In the genomic region with DNA sequence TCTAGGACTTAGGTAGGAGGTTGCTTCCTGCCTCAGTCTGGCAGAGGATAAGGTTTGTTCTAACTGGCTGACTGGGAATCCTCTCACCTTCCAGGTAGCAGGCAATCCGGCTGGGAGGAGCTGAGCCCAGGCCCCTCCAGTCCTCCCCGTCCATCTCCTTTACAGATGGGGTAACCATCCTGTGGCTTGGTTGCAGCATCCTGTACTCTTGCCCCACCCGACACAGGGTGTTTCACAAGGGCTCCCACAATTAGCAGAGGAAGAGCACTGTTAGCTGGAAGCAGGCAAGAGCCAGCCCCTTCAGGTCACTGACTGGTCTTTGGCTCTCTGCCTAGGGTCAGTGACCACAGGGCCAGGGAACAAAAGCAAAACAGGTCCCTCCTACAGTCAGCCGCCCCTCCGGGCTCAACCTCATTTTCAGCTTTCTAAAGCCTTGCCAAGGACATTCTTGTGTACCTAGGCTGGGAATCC, we compare ENCODE assay signal across 8 mouse cellular contexts. TPM values are rescaled to one million over a fixed set of nuclear protein-coding genes. Genes with fewer than 3 reads are reported as not detected.
A peak's percentile ranks its signal among the peaks of the same experiment; 100 is the strongest.
DNase-seq lines count a peak whose midpoint lies in the region; ATAC-seq lines count a peak whose summit lies in the region.

No protein-coding gene starts in this region.

- no peaks in the 10 kb centered on the region for H3K9me3 ChIP-seq in midbrain, embryonic 10.5 days (replicated peaks)
- H3K9me3 ChIP-seq in midbrain, embryonic 16.5 days (replicated peaks; ENCODE audit: control insufficient read depth, low read length, poor library complexity, severe bottlenecking) = no peaks in the 10 kb centered on the region
- H3K9me3 ChIP-seq in embryonic facial prominence, embryonic 15.5 days (replicated peaks) = no peaks in the 10 kb centered on the region
- no peaks in the 10 kb centered on the region for H3K9me3 ChIP-seq in liver, embryonic 13.5 days (replicated peaks)
- no peaks in the 10 kb centered on the region for H3K9me3 ChIP-seq in neural tube, embryonic 12.5 days

- 29% methylated on average over 5 of the region's 5 CpGs for WGBS in midbrain, embryonic 10.5 days
- WGBS in midbrain, embryonic 16.5 days = 38% methylated on average over 5 of the region's 5 CpGs
- WGBS in embryonic facial prominence, embryonic 15.5 days = 48% methylated on average over 5 of the region's 5 CpGs
- 20% methylated on average over 5 of the region's 5 CpGs for WGBS in liver, embryonic 13.5 days (ENCODE audit: insufficient replicate concordance)
- WGBS in neural tube, embryonic 12.5 days = 48% methylated on average over 5 of the region's 5 CpGs

- H3K9ac ChIP-seq in midbrain, embryonic 16.5 days (ENCODE audit: low read depth, low read length) = no peak overlapping the region
- no peak overlapping the region; the same call in 1 of the 2 replicates for H3K9ac ChIP-seq in embryonic facial prominence, embryonic 15.5 days
- H3K9ac ChIP-seq in liver, embryonic 13.5 days = peak overlapping the region; percentile 99
- H3K9ac ChIP-seq in neural tube, embryonic 12.5 days = 0 out of 2 replicates have a peak overlapping the region, but pooled peaks have one; percentile 6

- H3K27me3 ChIP-seq in midbrain, embryonic 10.5 days (ENCODE audit: low read depth, poor library complexity, severe bottlenecking) = no peaks in the 10 kb centered on the region
- H3K27me3 ChIP-seq in midbrain, embryonic 16.5 days (ENCODE audit: control insufficient read depth, insufficient read depth, low read depth, low read length) = no peaks in the 10 kb centered on the region
- H3K27me3 ChIP-seq in embryonic facial prominence, embryonic 15.5 days = no peaks in the 10 kb centered on the region
- H3K27me3 ChIP-seq in liver, embryonic 13.5 days = no peaks in the 10 kb centered on the region
- no peaks in the 10 kb centered on the region for H3K27me3 ChIP-seq in neural tube, embryonic 12.5 days (replicated peaks)

- H3K4me3 ChIP-seq in midbrain, embryonic 10.5 days = peak overlapping the region; percentile 97
- H3K4me3 ChIP-seq in midbrain, embryonic 16.5 days (ENCODE audit: low read depth, low read length) = no peak overlapping the region
- H3K4me3 ChIP-seq in embryonic facial prominence, embryonic 15.5 days (replicated peaks) = no peak overlapping the region
- H3K4me3 ChIP-seq in liver, embryonic 13.5 days (replicated peaks) = peak overlapping the region; percentile 91
- H3K4me3 ChIP-seq in neural tube, embryonic 12.5 days = no peak overlapping the region

- no peak for DNase-seq in midbrain, embryonic 10.5 days (ENCODE audit: low spot score)
- peak; percentile 64 for DNase-seq in induced T-regulatory cell, adult 2 months (ENCODE audit: low read depth)
- DNase-seq in liver, embryonic 13.5 days = peak; percentile 49
- no peak for DNase-seq in gastrocnemius, adult 18-20 months (ENCODE audit: low spot score)
- no peak for DNase-seq in gastrocnemius, adult 8-10 months (ENCODE audit: low spot score in 2 of 2)

- no peak overlapping the region for H3K4me2 ChIP-seq in midbrain, embryonic 16.5 days (ENCODE audit: low read length)
- H3K4me2 ChIP-seq in embryonic facial prominence, embryonic 15.5 days (replicated peaks) = peak overlapping the region; percentile 6; the same call in 1 of the 2 replicates
- peak overlapping the region; percentile 85 for H3K4me2 ChIP-seq in liver, embryonic 13.5 days
- H3K4me2 ChIP-seq in neural tube, embryonic 12.5 days (replicated peaks) = peak overlapping the region; percentile 97

- H3K27ac ChIP-seq in midbrain, embryonic 10.5 days (replicated peaks) = peak overlapping the region; percentile 55
- no peak overlapping the region for H3K27ac ChIP-seq in midbrain, embryonic 16.5 days (ENCODE audit: low read length)
- peak overlapping the region; percentile 65 for H3K27ac ChIP-seq in embryonic facial prominence, embryonic 15.5 days (replicated peaks)
- peak overlapping the region; percentile 100 for H3K27ac ChIP-seq in liver, embryonic 13.5 days
- no peak overlapping the region for H3K27ac ChIP-seq in neural tube, embryonic 12.5 days

- H3K4me1 ChIP-seq in midbrain, embryonic 10.5 days = peaks cover 59% of the 10 kb centered on the region
- H3K4me1 ChIP-seq in midbrain, embryonic 16.5 days (ENCODE audit: control insufficient read depth, insufficient read depth, low read length) = peaks cover 31% of the 10 kb centered on the region
- H3K4me1 ChIP-seq in embryonic facial prominence, embryonic 15.5 days = peaks cover 38% of the 10 kb centered on the region
- peaks cover 85% of the 10 kb centered on the region for H3K4me1 ChIP-seq in liver, embryonic 13.5 days (replicated peaks)
- H3K4me1 ChIP-seq in neural tube, embryonic 12.5 days = peaks cover 43% of the 10 kb centered on the region

- peaks cover 36% of the 10 kb centered on the region for H3K36me3 ChIP-seq in midbrain, embryonic 10.5 days
- H3K36me3 ChIP-seq in midbrain, embryonic 16.5 days (ENCODE audit: control insufficient read depth, insufficient read depth, low read length) = peaks cover 6% of the 10 kb centered on the region
- H3K36me3 ChIP-seq in embryonic facial prominence, embryonic 15.5 days = peaks cover 23% of the 10 kb centered on the region
- H3K36me3 ChIP-seq in liver, embryonic 13.5 days = peaks cover 34% of the 10 kb centered on the region
- peaks cover 29% of the 10 kb centered on the region for H3K36me3 ChIP-seq in neural tube, embryonic 12.5 days

- no peak for ATAC-seq in midbrain, embryonic 16.5 days
- ATAC-seq in embryonic facial prominence, embryonic 15.5 days (ENCODE audit: insufficient number of reproducible peaks, low FRiP score, low TSS enrichment, low read depth) = no peak
- peak; percentile 34 for ATAC-seq in liver, embryonic 13.5 days (ENCODE audit: low read depth)
- ATAC-seq in neural tube, embryonic 12.5 days (ENCODE audit: low FRiP score, low read depth) = no peak

RNA-seq across cellular contexts. Expression of gene Mafg, which starts 3.0 kb away (rescaled TPM):
- polyA plus RNA-seq in midbrain, embryonic 10.5 days (2016; fragmentation: Nextera tagmentation; extraction: Ambion mirVana) = 19.8 and 23.0 TPM in 2 replicates
- 37.5 and 39.1 TPM in 2 replicates for polyA plus RNA-seq in midbrain, embryonic 16.5 days (2015; fragmentation: Nextera tagmentation; extraction: Ambion mirVana)
- polyA plus RNA-seq in embryonic facial prominence, embryonic 15.5 days (2015; fragmentation: Nextera tagmentation; extraction: Ambion mirVana) = 36.4 and 38.7 TPM in 2 replicates
- 39.8 and 40.0 TPM in 2 replicates for polyA plus RNA-seq in liver, embryonic 13.5 days (2015; fragmentation: Nextera tagmentation; extraction: Ambion mirVana)
- 39.7 and 40.4 TPM in 2 replicates for polyA plus RNA-seq in neural tube, embryonic 12.5 days (2016; fragmentation: Nextera tagmentation; extraction: Ambion mirVana)
- total RNA-seq in gastrocnemius, adult 18-20 months (2021) = 10 to 100 TPM; 50.2 to 58.8 TPM
- total RNA-seq in gastrocnemius, adult 8-10 months (2022) = 10 to 100 TPM; 49.5 to 63.3 (median 59.3) TPM

RNA-seq across cellular contexts. Expression of gene Sirt7, which starts 5.4 kb away (rescaled TPM):
- 34.2 and 37.4 TPM in 2 replicates for polyA plus RNA-seq in midbrain, embryonic 10.5 days (2016; fragmentation: Nextera tagmentation; extraction: Ambion mirVana)
- polyA plus RNA-seq in midbrain, embryonic 16.5 days (2015; fragmentation: Nextera tagmentation; extraction: Ambion mirVana) = 39.3 and 46.2 TPM in 2 replicates
- 34.7 and 35.0 TPM in 2 replicates for polyA plus RNA-seq in embryonic facial prominence, embryonic 15.5 days (2015; fragmentation: Nextera tagmentation; extraction: Ambion mirVana)
- polyA plus RNA-seq in liver, embryonic 13.5 days (2015; fragmentation: Nextera tagmentation; extraction: Ambion mirVana) = 33.8 and 34.3 TPM in 2 replicates
- polyA plus RNA-seq in neural tube, embryonic 12.5 days (2016; fragmentation: Nextera tagmentation; extraction: Ambion mirVana) = 46.8 and 56.5 TPM in 2 replicates
- total RNA-seq in gastrocnemius, adult 18-20 months (2021) = 1 to 10 TPM; 3.6 to 4.2 TPM
- total RNA-seq in gastrocnemius, adult 8-10 months (2022) = 1 to 10 TPM; 2.6 to 4.5 (median 3.8) TPM

RNA-seq across cellular contexts. Expression of gene Pcyt2, which starts 12.7 kb away (rescaled TPM):
- 140 and 151 TPM in 2 replicates for polyA plus RNA-seq in midbrain, embryonic 10.5 days (2016; fragmentation: Nextera tagmentation; extraction: Ambion mirVana)
- polyA plus RNA-seq in midbrain, embryonic 16.5 days (2015; fragmentation: Nextera tagmentation; extraction: Ambion mirVana) = 218 and 239 TPM in 2 replicates
- 141 TPM in 2 replicates for polyA plus RNA-seq in embryonic facial prominence, embryonic 15.5 days (2015; fragmentation: Nextera tagmentation; extraction: Ambion mirVana)
- 114 and 116 TPM in 2 replicates for polyA plus RNA-seq in liver, embryonic 13.5 days (2015; fragmentation: Nextera tagmentation; extraction: Ambion mirVana)
- 151 and 155 TPM in 2 replicates for polyA plus RNA-seq in neural tube, embryonic 12.5 days (2016; fragmentation: Nextera tagmentation; extraction: Ambion mirVana)
- total RNA-seq in gastrocnemius, adult 18-20 months (2021) = 10 to 100 TPM; 26.1 to 27.7 TPM
- 10 to 100 TPM; 20.0 to 26.8 (median 26.0) TPM for total RNA-seq in gastrocnemius, adult 8-10 months (2022)

RNA-seq across cellular contexts. Expression of gene Pycr1, which starts 13.1 kb away (rescaled TPM):
- polyA plus RNA-seq in midbrain, embryonic 10.5 days (2016; fragmentation: Nextera tagmentation; extraction: Ambion mirVana) = 37.6 and 43.4 TPM in 2 replicates
- 18.1 TPM in 2 replicates for polyA plus RNA-seq in midbrain, embryonic 16.5 days (2015; fragmentation: Nextera tagmentation; extraction: Ambion mirVana)
- 53.8 and 54.5 TPM in 2 replicates for polyA plus RNA-seq in embryonic facial prominence, embryonic 15.5 days (2015; fragmentation: Nextera tagmentation; extraction: Ambion mirVana)
- 6.0 and 6.9 TPM in 2 replicates for polyA plus RNA-seq in liver, embryonic 13.5 days (2015; fragmentation: Nextera tagmentation; extraction: Ambion mirVana)
- polyA plus RNA-seq in neural tube, embryonic 12.5 days (2016; fragmentation: Nextera tagmentation; extraction: Ambion mirVana) = 27.2 and 27.8 TPM in 2 replicates
- 1 to 10 TPM; 2.8 to 3.2 TPM for total RNA-seq in gastrocnemius, adult 18-20 months (2021)
- total RNA-seq in gastrocnemius, adult 8-10 months (2022) = 1 to 10 TPM; 3.7 to 5.3 (median 4.8) TPM

RNA-seq across cellular contexts. Expression of gene Myadml2, which starts 17.5 kb away (rescaled TPM):
- 0.15 TPM in 1 of 2 replicates, not detected in the other for polyA plus RNA-seq in midbrain, embryonic 10.5 days (2016; fragmentation: Nextera tagmentation; extraction: Ambion mirVana)
- polyA plus RNA-seq in midbrain, embryonic 16.5 days (2015; fragmentation: Nextera tagmentation; extraction: Ambion mirVana) = 1.1 TPM in 2 replicates
- polyA plus RNA-seq in embryonic facial prominence, embryonic 15.5 days (2015; fragmentation: Nextera tagmentation; extraction: Ambion mirVana) = 1.0 and 1.6 TPM in 2 replicates
- 0.23 TPM in 1 of 2 replicates, not detected in the other for polyA plus RNA-seq in liver, embryonic 13.5 days (2015; fragmentation: Nextera tagmentation; extraction: Ambion mirVana)
- 0.81 and 1.1 TPM in 2 replicates for polyA plus RNA-seq in neural tube, embryonic 12.5 days (2016; fragmentation: Nextera tagmentation; extraction: Ambion mirVana)
- 100 to 1,000 TPM; 124 to 137 TPM for total RNA-seq in gastrocnemius, adult 18-20 months (2021)
- 100 to 1,000 TPM; 112 to 153 (median 132) TPM for total RNA-seq in gastrocnemius, adult 8-10 months (2022)

Comparison
In these comparisons a context has a peak if more than half of its experiments do, and no peak if none do; other contexts are left out.
1. H3K27ac ChIP-seq: peak in midbrain, embryonic 10.5 days (single experiment), embryonic facial prominence, embryonic 15.5 days (single experiment) and liver, embryonic 13.5 days (single experiment); none in midbrain, embryonic 16.5 days (single experiment) and neural tube, embryonic 12.5 days (single experiment).
2. H3K4me3 ChIP-seq: peak in midbrain, embryonic 10.5 days (single experiment) and liver, embryonic 13.5 days (single experiment); none in midbrain, embryonic 16.5 days (single experiment), embryonic facial prominence, embryonic 15.5 days (single experiment) and neural tube, embryonic 12.5 days (single experiment).
3. DNase-seq: peak in induced T-regulatory cell, adult 2 months (single experiment) and liver, embryonic 13.5 days (single experiment); none in midbrain, embryonic 10.5 days (single experiment), gastrocnemius, adult 18-20 months (single experiment) and gastrocnemius, adult 8-10 months (0 of 2).
4. H3K9ac ChIP-seq: peak in liver, embryonic 13.5 days (single experiment) and neural tube, embryonic 12.5 days (single experiment); none in midbrain, embryonic 16.5 days (single experiment) and embryonic facial prominence, embryonic 15.5 days (single experiment).